Mouse (Mus musculus) cortical plate, adult 2 months (tissue): ENCODE data around the gene Slc35b2. TPM values are rescaled to one million over a fixed set of nuclear protein-coding genes. Genes with fewer than 3 reads are reported as not detected.

Experiments used
- H3K27ac ChIP-seq: fragments of 200-500 bp; 2 replicates; pipeline ENCODE4 v1.5.1; 2012; ENCODE audit warnings: low read length, control low read depth, inconsistent platforms; ENCODE audit not compliant: insufficient read depth
- H3K4me1 ChIP-seq: fragments of 200-500 bp; 2 replicates; pipeline ENCODE4 v1.6.1; 2011; ENCODE audit warnings: low read length; ENCODE audit not compliant: control insufficient read depth, insufficient read depth
- H3K4me3 ChIP-seq: fragments of 200-500 bp; 2 replicates; pipeline ENCODE4 v1.5.1; 2011; ENCODE audit warnings: mild to moderate bottlenecking, low read length, control low read depth; ENCODE audit not compliant: insufficient read depth
- CTCF ChIP-seq: fragments of 200-500 bp; IDR thresholded peaks from 2 replicates; pipeline ENCODE4 v1.5.1; 2011; ENCODE audit warnings: mild to moderate bottlenecking, control low read depth, low read length; ENCODE audit not compliant: insufficient read depth; ENCODE audit errors: extremely low read depth
- POLR2A ChIP-seq: fragments of 200-500 bp; IDR thresholded peaks from 2 replicates; pipeline ENCODE4 v1.6.1; 2011; ENCODE audit warnings: mild to moderate bottlenecking, low read length, control low read depth; ENCODE audit not compliant: insufficient read depth; ENCODE audit errors: extremely low read depth
- polyA plus RNA-seq: library from polyadenylated mRNA; depleted of rRNA; stranded (reverse); fragments of >200 nt; gene quantifications from 2 replicates; pipeline ENCODE4 v1.2.3, GENCODE M21; 2012

The Slc35b2 gene
- polyA plus RNA-seq, 1 experiment = 52.6 TPM

GRCm38 (mm10) chr17:45559732-45560525 is 3.7 kb upstream of the Slc35b2 start:
- Histone ChIP-seq H3K4me1 (no peaks in the 10 kb centered on the region), H3K27ac (no peak overlapping the region), H3K4me3 (no peak overlapping the region)
- TF ChIP-seq CTCF = no peak
- TF ChIP-seq POLR2A = no peak

- Histone ChIP-seq H3K27ac (no peak overlapping the region), H3K4me3 (no peak overlapping the region; the same call in 1 of the 2 replicates), H3K4me1 (no peaks in the 10 kb centered on the region)
- TF ChIP-seq POLR2A (no peak), CTCF (no peak)
These were observed 458 bp upstream of the Slc35b2 start for GRCm38 (mm10) chr17:45563216-45563615.

DNA sequence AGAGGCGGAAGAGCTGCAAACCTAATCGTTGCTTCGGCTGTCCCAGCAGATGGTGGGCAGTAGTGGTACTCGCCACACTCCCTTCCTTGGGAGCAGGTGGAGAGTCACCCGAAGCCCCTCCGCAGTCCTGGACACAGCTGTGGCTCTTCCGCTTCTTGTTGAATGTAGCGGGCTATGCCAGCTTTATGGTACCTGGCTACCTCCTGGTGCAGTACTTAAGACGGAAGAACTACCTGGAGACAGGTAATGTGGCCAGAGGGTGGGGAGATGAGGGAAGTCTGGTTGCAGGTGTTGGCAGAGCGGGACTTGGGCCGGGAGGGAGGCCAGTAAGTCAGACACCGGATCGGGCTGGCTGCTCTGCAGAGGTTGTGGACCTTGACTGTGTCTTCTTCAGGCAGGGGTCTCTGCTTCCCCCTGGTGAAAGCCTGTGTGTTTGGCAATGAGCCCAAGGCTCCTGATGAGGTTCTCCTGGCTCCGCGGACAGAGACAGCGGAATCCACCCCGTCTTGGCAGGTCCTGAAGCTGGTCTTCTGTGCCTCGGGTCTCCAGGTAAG is 934 bp downstream of the Slc35b2 start:
- Histone ChIP-seq H3K4me1 (no peaks in the 10 kb centered on the region), H3K4me3 (peak overlapping the region; percentile 79), H3K27ac (no peak overlapping the region; the same call in 1 of the 2 replicates)
- TF ChIP-seq CTCF (no peak), POLR2A (no peak)

DNA sequence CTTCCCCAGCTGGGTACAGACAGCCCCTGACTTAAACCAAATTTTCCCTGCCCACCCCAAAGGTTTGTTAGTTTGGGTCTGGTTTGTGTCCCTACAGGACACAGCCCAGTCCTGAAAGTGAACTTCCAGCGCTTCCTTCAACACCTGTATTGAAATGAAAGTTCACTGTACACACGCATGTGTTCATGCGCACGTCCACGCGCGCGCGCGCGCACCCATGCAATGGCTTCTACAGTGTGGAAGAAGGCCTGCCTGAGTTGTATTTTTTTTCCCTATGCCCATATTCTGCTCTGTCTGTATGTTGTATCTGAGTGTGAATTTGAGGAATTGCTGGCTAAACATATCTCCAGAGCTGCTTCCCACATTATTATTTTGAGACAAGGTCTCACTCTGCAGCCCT is 1.4 kb downstream of the Slc35b2 start:
- TF ChIP-seq POLR2A (no peak), CTCF (no peak)
- Histone ChIP-seq H3K27ac (no peak overlapping the region), H3K4me1 (peaks cover 2% of the 10 kb centered on the region; the same call in 1 of the 2 replicates), H3K4me3 (no peak overlapping the region; the same call in 1 of the 2 replicates)

GRCm38 (mm10) chr17:45566031-45566359 is 2.3 kb downstream of the Slc35b2 start:
- H3K27ac ChIP-seq = no peak overlapping the region
- TF ChIP-seq CTCF (no peak), POLR2A (no peak)
- H3K4me1 ChIP-seq = peaks cover 3% of the 10 kb centered on the region; the same call in 1 of the 2 replicates
- no peak overlapping the region for H3K4me3 ChIP-seq

DNA sequence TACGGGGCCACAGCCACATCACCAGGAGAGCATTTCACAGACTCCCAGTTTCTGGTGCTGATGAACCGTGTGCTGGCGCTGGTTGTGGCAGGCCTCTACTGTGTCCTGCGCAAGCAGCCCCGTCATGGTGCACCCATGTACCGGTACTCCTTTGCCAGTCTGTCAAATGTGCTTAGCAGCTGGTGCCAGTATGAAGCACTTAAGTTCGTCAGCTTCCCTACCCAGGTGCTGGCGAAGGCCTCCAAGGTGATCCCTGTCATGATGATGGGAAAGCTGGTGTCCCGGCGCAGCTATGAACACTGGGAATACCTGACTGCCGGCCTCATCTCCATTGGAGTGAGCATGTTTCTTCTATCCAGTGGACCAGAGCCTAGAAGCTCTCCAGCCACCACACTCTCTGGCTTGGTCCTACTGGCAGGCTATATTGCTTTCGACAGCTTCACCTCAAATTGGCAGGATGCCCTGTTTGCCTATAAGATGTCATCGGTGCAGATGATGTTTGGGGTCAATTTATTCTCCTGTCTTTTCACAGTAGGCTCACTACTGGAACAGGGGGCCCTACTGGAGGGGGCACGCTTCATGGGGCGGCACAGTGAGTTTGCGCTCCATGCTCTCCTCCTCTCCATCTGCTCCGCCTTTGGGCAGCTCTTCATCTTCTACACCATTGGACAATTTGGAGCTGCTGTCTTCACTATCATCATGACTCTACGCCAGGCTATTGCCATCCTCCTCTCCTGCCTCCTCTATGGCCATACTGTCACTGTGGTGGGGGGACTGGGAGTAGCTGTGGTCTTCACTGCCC is 2.9 kb downstream of the Slc35b2 start:
- Histone ChIP-seq H3K4me1 (peaks cover 4% of the 10 kb centered on the region; the same call in 1 of the 2 replicates), H3K27ac (no peak overlapping the region)

DNA sequence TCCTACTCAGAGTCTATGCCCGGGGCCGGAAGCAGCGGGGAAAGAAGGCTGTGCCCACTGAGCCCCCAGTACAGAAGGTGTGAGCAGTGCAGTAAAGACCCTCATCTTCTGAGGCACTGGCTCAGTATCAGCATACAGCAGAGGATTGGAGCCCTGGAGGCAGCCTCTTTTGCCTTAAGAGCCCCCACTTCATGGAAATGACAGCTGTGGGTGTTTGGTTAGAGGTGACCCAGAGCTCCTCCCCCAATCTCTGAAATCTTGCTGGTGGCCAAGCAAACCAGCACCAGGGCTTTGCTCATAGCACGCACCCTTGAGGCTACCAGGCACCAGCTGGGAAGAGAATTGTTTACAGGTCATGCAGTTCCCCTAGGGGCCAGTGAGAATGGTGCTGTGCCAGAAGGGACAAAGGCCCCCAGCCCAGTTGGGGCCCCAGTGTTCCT is 3.5 kb downstream of the Slc35b2 start:
- Histone ChIP-seq H3K4me3 (no peak overlapping the region), H3K27ac (no peak overlapping the region)

More for the DNA sequence above, 2.9 kb downstream of the Slc35b2 start:
- no peak overlapping the region for H3K4me3 ChIP-seq
- TF ChIP-seq CTCF (no peak), POLR2A (no peak)

DNA sequence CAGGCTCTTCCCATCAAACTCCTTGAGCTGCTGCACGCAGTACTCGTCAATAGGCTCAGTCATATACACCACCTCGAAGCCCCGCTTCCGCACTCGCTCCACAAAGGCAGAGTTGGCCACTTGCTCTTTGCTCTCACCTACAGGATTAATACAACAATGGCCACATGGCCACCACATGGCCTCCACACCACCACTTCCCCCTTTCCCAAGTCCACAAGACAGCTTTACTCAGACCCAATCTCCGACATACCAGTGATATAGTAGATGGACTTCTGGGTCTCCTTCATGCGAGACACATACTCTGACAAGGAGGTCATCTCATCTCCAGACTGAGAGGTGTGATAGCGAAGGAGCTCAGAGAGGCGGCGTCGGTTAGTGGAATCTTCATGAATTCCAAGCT is 5.3 kb downstream of the Slc35b2 start:
- peaks cover 4% of the 10 kb centered on the region; the same call in 1 of the 2 replicates for H3K4me1 ChIP-seq
- no peak overlapping the region for H3K4me3 ChIP-seq
- TF ChIP-seq POLR2A (no peak), CTCF (no peak)
- no peak overlapping the region for H3K27ac ChIP-seq

More for the DNA sequence above, 3.5 kb downstream of the Slc35b2 start:
- TF ChIP-seq CTCF = no peak
- TF ChIP-seq POLR2A = no peak
- H3K4me1 ChIP-seq = peaks cover 4% of the 10 kb centered on the region; the same call in 1 of the 2 replicates

DNA sequence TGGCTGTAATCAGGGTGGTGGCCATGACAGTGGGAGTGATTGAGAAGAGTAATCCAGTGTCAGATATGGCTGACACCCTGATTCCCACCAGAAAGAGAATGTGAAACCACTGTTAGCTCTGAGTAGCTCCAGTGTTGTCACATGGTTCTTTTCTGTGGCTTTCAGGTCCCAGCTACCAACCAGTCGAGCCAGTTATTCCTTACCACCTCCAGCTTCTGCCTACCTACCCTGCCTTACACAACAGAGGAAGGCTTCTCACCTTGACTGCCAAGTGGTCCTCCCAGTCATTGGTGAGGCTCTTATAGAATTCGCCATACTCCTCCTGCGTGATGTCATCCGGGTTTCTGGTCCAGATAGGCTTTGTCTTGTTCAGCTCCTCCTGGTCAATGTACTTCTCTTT is 6.3 kb downstream of the Slc35b2 start:
- H3K4me3 ChIP-seq = no peak overlapping the region
- no peak for TF ChIP-seq POLR2A
- no peak for TF ChIP-seq CTCF

More for the DNA sequence above, 6.3 kb downstream of the Slc35b2 start:
- Histone ChIP-seq H3K4me1 (peaks cover 4% of the 10 kb centered on the region; the same call in 1 of the 2 replicates), H3K27ac (no peak overlapping the region)
